Mouse (Mus musculus) CH12.LX (cell line): Measurements from ENCODE around the gene Syt1. TPM values are rescaled to one million over a fixed set of nuclear protein-coding genes. Genes with fewer than 3 reads are reported as not detected.

Source experiments
- DNase-seq: peaks from one replicate; pipeline ENCODE4 v3.0.0-alpha.2; 2013; ENCODE audit errors: extremely low read depth
- H3K27ac ChIP-seq: 2 replicates; pipeline ENCODE4 v1.5.1; 2012; ENCODE audit warnings: low read depth, mild to moderate bottlenecking, control low read depth, moderate library complexity; ENCODE audit not compliant: insufficient read depth
- H3K27me3 ChIP-seq: replicated peaks from 2 replicates; pipeline ENCODE3; 2012; ENCODE audit warnings: inconsistent platforms
- H3K36me3 ChIP-seq, 2 experiments: replicated peaks in 1 of 2; 2 replicates each; pipeline versions ENCODE3 to v1.6.1; 2012; ENCODE audit warnings: inconsistent platforms in 1 of 2, low read length in 1 of 2, mild to moderate bottlenecking in 1 of 2, mixed read lengths in 1 of 2, moderate library complexity in 1 of 2; ENCODE audit not compliant: control insufficient read depth in 1 of 2, insufficient read depth in 1 of 2
- H3K4me1 ChIP-seq, 2 experiments: 2 replicates each; pipeline ENCODE4 v1.6.1; 2012; ENCODE audit warnings: inconsistent platforms in 1 of 2, moderate library complexity in 1 of 2; ENCODE audit not compliant: insufficient read depth in 2 of 2, control insufficient read depth in 1 of 2
- H3K4me2 ChIP-seq: 2 replicates; pipeline ENCODE4 v1.6.1; 2012; ENCODE audit warnings: low read depth, mild to moderate bottlenecking, control low read depth; ENCODE audit not compliant: poor library complexity, insufficient read depth, severe bottlenecking
- H3K4me3 ChIP-seq, 3 experiments: fragments of 150-350 bp in 1 of 3; sonication (generic) in 1 of 3; replicated peaks in 1 of 3; 2 replicates each; pipeline versions ENCODE3 to v1.5.1; 2011 to 2012; ENCODE audit warnings: low read depth in 2 of 3, low read length in 2 of 3, mild to moderate bottlenecking in 2 of 3, moderate library complexity in 2 of 3, control low read depth in 1 of 3, improper control_type of control experiment in 1 of 3, inconsistent platforms in 1 of 3, mixed read lengths in 1 of 3; ENCODE audit not compliant: poor library complexity in 1 of 3
- H3K79me2 ChIP-seq: replicated peaks from 2 replicates; pipeline ENCODE4 v1.6.1; 2012; ENCODE audit warnings: mild to moderate bottlenecking, moderate library complexity; ENCODE audit not compliant: control insufficient read depth, poor library complexity, insufficient read depth, severe bottlenecking; ENCODE audit errors: extremely low read depth
- H3K9ac ChIP-seq: 2 replicates; pipeline ENCODE4 v1.6.1; 2012; ENCODE audit warnings: low read depth, mild to moderate bottlenecking, control low read depth, moderate library complexity; ENCODE audit not compliant: insufficient read depth
- H3K9me3 ChIP-seq: replicated peaks from 2 replicates; pipeline ENCODE3; 2012; ENCODE audit warnings: low read length, inconsistent platforms, mixed read lengths
- BHLHE40 ChIP-seq: IDR thresholded peaks from 2 replicates; pipeline ENCODE4 v1.6.1; 2011; ENCODE audit warnings: mild to moderate bottlenecking, low read depth, low read length, improper control_type of control experiment
- CHD1 ChIP-seq: IDR thresholded peaks from 2 replicates; pipeline ENCODE4 v1.6.1; 2012; ENCODE audit warnings: low read depth, low read length, improper control_type of control experiment, inconsistent platforms
- CTCF ChIP-seq, 2 experiments: IDR thresholded peaks in 1 of 2; conservative IDR thresholded peaks in 1 of 2; 2 replicates each; pipeline ENCODE4 v1.5.1; 2011 to 2012; ENCODE audit warnings: low read depth in 2 of 2, low read length in 2 of 2, improper control_type of control experiment in 1 of 2, inconsistent platforms in 1 of 2, mild to moderate bottlenecking in 1 of 2, moderate library complexity in 1 of 2
- ELF1 ChIP-seq: IDR thresholded peaks from 2 replicates; pipeline ENCODE4 v1.6.1; 2014; ENCODE audit warnings: low read depth, mild to moderate bottlenecking, inconsistent platforms, low read length, improper control_type of control experiment
- ETS1 ChIP-seq: conservative IDR thresholded peaks from 2 replicates; pipeline ENCODE4 v1.6.1; 2012; ENCODE audit warnings: low read depth, mild to moderate bottlenecking, inconsistent platforms, low read length, improper control_type of control experiment, moderate library complexity
- JUN ChIP-seq: IDR thresholded peaks from 2 replicates; pipeline ENCODE4 v1.6.1; 2011; ENCODE audit warnings: low read depth, mild to moderate bottlenecking, low read length, improper control_type of control experiment, moderate library complexity; ENCODE audit not compliant: insufficient read depth
- KAT2A ChIP-seq: IDR thresholded peaks from 2 replicates; pipeline ENCODE4 v1.6.1; 2012; ENCODE audit warnings: low read length, improper control_type of control experiment, inconsistent platforms; ENCODE audit not compliant: insufficient replicate concordance
- MAX ChIP-seq: IDR thresholded peaks from 2 replicates; pipeline ENCODE4 v1.6.1; 2011; ENCODE audit warnings: low read length, improper control_type of control experiment
- MEF2A ChIP-seq: IDR thresholded peaks from 2 replicates; pipeline ENCODE4 v1.6.1; 2014; ENCODE audit warnings: low read depth, mild to moderate bottlenecking, inconsistent platforms, low read length, improper control_type of control experiment, borderline replicate concordance
- MXI1 ChIP-seq: IDR thresholded peaks from 2 replicates; pipeline ENCODE4 v1.6.1; 2011; ENCODE audit warnings: mild to moderate bottlenecking, low read depth, low read length, improper control_type of control experiment
- NELFE ChIP-seq: IDR thresholded peaks from 2 replicates; pipeline ENCODE4 v1.6.1; 2011; ENCODE audit warnings: low read depth, low read length, improper control_type of control experiment
- NRF1 ChIP-seq: IDR thresholded peaks from 2 replicates; pipeline ENCODE4 v1.6.1; 2014; ENCODE audit warnings: low read depth, mild to moderate bottlenecking, inconsistent platforms, low read length, improper control_type of control experiment, moderate library complexity
- PAX5 ChIP-seq: IDR thresholded peaks from 2 replicates; pipeline ENCODE4 v1.6.1; 2012; ENCODE audit warnings: low read length, inconsistent platforms, mixed read lengths
- POLR2A ChIP-seq: IDR thresholded peaks from 2 replicates; pipeline ENCODE4 v1.6.1; 2011; ENCODE audit warnings: low read depth, mild to moderate bottlenecking, improper control_type of control experiment, low read length
- RAD21 ChIP-seq: IDR thresholded peaks from 2 replicates; pipeline ENCODE4 v1.6.1; 2011; ENCODE audit warnings: low read depth, mild to moderate bottlenecking, low read length, improper control_type of control experiment, moderate library complexity
- RCOR1 ChIP-seq: conservative IDR thresholded peaks from 2 replicates; pipeline ENCODE4 v1.6.1; 2012; ENCODE audit warnings: low read depth, mild to moderate bottlenecking, inconsistent platforms, low read length, improper control_type of control experiment
- SIN3A ChIP-seq: IDR thresholded peaks from 2 replicates; pipeline ENCODE4 v1.6.1; 2012; ENCODE audit warnings: low read length, improper control_type of control experiment, inconsistent platforms
- SMC3 ChIP-seq: IDR thresholded peaks from 2 replicates; pipeline ENCODE4 v1.6.1; 2011; ENCODE audit warnings: low read depth, low read length, improper control_type of control experiment
- TBP ChIP-seq: conservative IDR thresholded peaks from 2 replicates; pipeline ENCODE4 v1.6.1; 2011; ENCODE audit warnings: low read depth, low read length, improper control_type of control experiment
- TCF12 ChIP-seq: IDR thresholded peaks from 2 replicates; pipeline ENCODE4 v1.6.1; 2014; ENCODE audit warnings: low read depth, mild to moderate bottlenecking, inconsistent platforms, low read length, improper control_type of control experiment
- ZC3H11A ChIP-seq: IDR thresholded peaks from 2 replicates; pipeline ENCODE4 v1.6.1; 2012; ENCODE audit warnings: low read depth, mild to moderate bottlenecking, inconsistent platforms, low read length, improper control_type of control experiment
- ZMIZ1 ChIP-seq: IDR thresholded peaks from 2 replicates; pipeline ENCODE4 v1.6.1; 2012; ENCODE audit warnings: low read depth, mild to moderate bottlenecking, inconsistent platforms, low read length, improper control_type of control experiment
- ZNF384 ChIP-seq: IDR thresholded peaks from 2 replicates; pipeline ENCODE4 v1.6.1; 2012; ENCODE audit warnings: low read depth, low read length, improper control_type of control experiment, inconsistent platforms
- dilution Hi-C: fragments of 300-500 bp; cut with MboI; formaldehyde crosslinking; loops from 2 replicates; pipeline ENCODE4 v1.14.3; 2020; ENCODE audit warnings: low sequenced_read_pairs; ENCODE audit not compliant: extremely low pct_unique_long_range_greater_than_20kb, extremely low pct_ligation_motif_present
- in situ Hi-C: fragments of 300-500 bp; cut with MboI; formaldehyde crosslinking; loops from 3 replicates; pipeline ENCODE4 v1.14.3; 2019; ENCODE audit warnings: low sequenced_read_pairs, low pct_ligation_motif_present, low pct_unique_long_range_greater_than_20kb, mixed read lengths
- polyA plus RNA-seq: library from polyadenylated mRNA; unstranded; fragments of >175 nt; gene quantifications from 2 replicates; pipeline ENCODE4 v1.2.1, GENCODE M21; 2012; ENCODE audit warnings: low read depth; ENCODE audit not compliant: insufficient read length
- total RNA-seq, 2 experiments: library from RNA; depleted of rRNA; stranded (reverse); fragments of 300-350 nt in 1 of 2; fragments of >200 nt in 1 of 2; gene quantifications; 2 replicates each; pipeline ENCODE4 v1.2.3; 2012 to 2014

The Syt1 gene
- total and polyA plus RNA-seq, 3 experiments: not detected

DNA sequence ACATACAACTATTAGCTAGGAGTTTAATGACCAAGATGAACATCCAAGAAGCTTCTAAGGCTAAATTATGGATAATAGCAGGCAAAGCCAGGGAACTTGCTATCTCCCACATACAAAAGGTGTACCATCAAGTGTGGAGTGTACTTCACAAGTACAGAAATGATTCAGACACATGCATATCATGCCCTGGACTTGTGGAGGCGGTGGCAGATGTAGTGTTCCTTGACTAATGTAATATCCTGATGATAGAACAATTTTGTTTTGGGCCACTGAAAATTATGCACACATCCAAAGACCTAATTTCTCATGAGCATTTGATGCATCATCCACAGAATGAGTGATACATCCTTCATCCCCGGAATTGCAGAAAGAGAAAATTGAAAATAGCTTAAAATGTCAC lies 267.0 kb downstream of the Syt1 start:
- Histone ChIP-seq H3K79me2 (no peaks in the 10 kb centered on the region), H3K27ac (no peak overlapping the region), H3K9ac (no peak overlapping the region), H3K4me1 (no peaks in the 10 kb centered on the region), H3K9me3 (no peaks in the 10 kb centered on the region), H3K36me3 (no peaks in the 10 kb centered on the region), H3K27me3 (no peaks in the 10 kb centered on the region), H3K4me2 (no peak overlapping the region), H3K4me3 (no peak overlapping the region)
- dilution Hi-C loops: no loop called here
- in situ Hi-C loops: no loop called here
- TF ChIP-seq CTCF (conservative IDR thresholded peaks at IDR 0.05 in 1 of 2, IDR thresholded peaks at IDR 0.05 in 1 of 2; ENCODE audit: low read depth in 2 of 2, low read length in 2 of 2): no peak
- no peak for TF ChIP-seq TBP
- TF ChIP-seq MXI1: no peak
- TF ChIP-seq ZMIZ1: no peak
- no peak for TF ChIP-seq PAX5
- TF ChIP-seq KAT2A: no peak
- TF ChIP-seq ZNF384: no peak
- no peak for TF ChIP-seq SMC3
- no peak for TF ChIP-seq ETS1
- no peak for TF ChIP-seq ELF1
- TF ChIP-seq RCOR1: no peak
- TF ChIP-seq JUN: no peak
- no peak for TF ChIP-seq NRF1
- no peak for TF ChIP-seq BHLHE40
- TF ChIP-seq CHD1: no peak
- TF ChIP-seq SIN3A: no peak
- TF ChIP-seq NELFE: no peak
- DNase-seq: no peak

DNA sequence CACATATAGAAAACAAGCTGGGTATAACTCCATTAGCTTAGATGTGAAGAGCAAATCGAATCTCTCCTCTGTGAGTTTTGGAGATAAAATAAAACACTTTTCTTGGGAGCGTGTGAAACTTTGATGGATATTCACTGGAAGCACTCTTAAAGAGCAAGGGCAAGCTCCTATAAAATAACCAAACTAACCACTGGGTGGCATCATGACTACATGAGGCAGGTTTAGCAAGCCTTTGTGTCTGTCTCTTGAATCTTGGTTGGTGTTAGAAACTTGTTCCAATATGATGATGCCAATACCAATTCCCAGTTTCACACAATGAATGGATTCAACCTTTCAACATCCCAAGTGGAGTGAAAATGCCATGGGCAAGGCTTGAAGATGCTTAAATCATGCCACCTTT lies 276.8 kb downstream of the Syt1 start:
- peak; percentile 48 for DNase-seq
- Histone ChIP-seq H3K9ac (no peak overlapping the region), H3K36me3 (no peaks in the 10 kb centered on the region), H3K4me2 (no peak overlapping the region), H3K4me3 (no peak overlapping the region), H3K79me2 (no peaks in the 10 kb centered on the region), H3K9me3 (no peaks in the 10 kb centered on the region), H3K27me3 (no peaks in the 10 kb centered on the region), H3K27ac (no peak overlapping the region), H3K4me1 (no peaks in the 10 kb centered on the region)
- dilution Hi-C loops (no loop called here), in situ Hi-C loops (no loop called here)
- no peak for TF ChIP-seq POLR2A
- TF ChIP-seq MXI1: no peak
- TF ChIP-seq NELFE: no peak
- TF ChIP-seq CTCF (conservative IDR thresholded peaks at IDR 0.05 in 1 of 2, IDR thresholded peaks at IDR 0.05 in 1 of 2; ENCODE audit: low read depth in 2 of 2, low read length in 2 of 2): peak in 1 of 2 experiments; percentile 66; a peak in 2 of 4 replicates
- TF ChIP-seq MEF2A: no peak
- no peak for TF ChIP-seq TCF12
- TF ChIP-seq ZNF384: no peak
- peak; percentile 64 for TF ChIP-seq SMC3
- peak; percentile 80 for TF ChIP-seq RAD21
- no peak for TF ChIP-seq SIN3A
- TF ChIP-seq MAX: no peak
- TF ChIP-seq ELF1: no peak
- peak; percentile 55 for TF ChIP-seq ZC3H11A
- no peak for TF ChIP-seq PAX5
